Mouse (Mus musculus) cerebellum, adult 2 months (tissue): ENCODE results near the gene Rtn3. TPM values are rescaled to one million over a fixed set of nuclear protein-coding genes. Genes with fewer than 3 reads are reported as not detected.

ENCODE experiments used
- DNase-seq, 2 experiments: peaks; one replicate each; pipeline ENCODE4 v3.0.0; 2021
- H3K27ac ChIP-seq: fragments of 200-500 bp; 2 replicates; pipeline ENCODE4 v1.5.1; 2012; ENCODE audit warnings: low read length, control low read depth, inconsistent platforms; ENCODE audit not compliant: insufficient read depth
- H3K27me3 ChIP-seq: fragments of 200-500 bp; 2 replicates; pipeline ENCODE4 v1.6.1; 2012; ENCODE audit warnings: inconsistent platforms, mild to moderate bottlenecking, low read length, moderate library complexity; ENCODE audit not compliant: control insufficient read depth, insufficient read depth
- H3K4me1 ChIP-seq: fragments of 200-500 bp; 2 replicates; pipeline ENCODE4 v1.6.1; 2011; ENCODE audit warnings: low read length; ENCODE audit not compliant: control insufficient read depth, insufficient read depth
- H3K4me3 ChIP-seq: fragments of 200-500 bp; replicated peaks from 2 replicates; pipeline ENCODE3; 2011; ENCODE audit warnings: mild to moderate bottlenecking, low read depth, low read length, control low read depth; ENCODE audit not compliant: insufficient read depth
- CTCF ChIP-seq: fragments of 200-500 bp; IDR thresholded peaks from 2 replicates; pipeline ENCODE4 v1.5.1; 2011; ENCODE audit warnings: low read depth, mild to moderate bottlenecking, control low read depth, low read length, moderate library complexity, borderline replicate concordance; ENCODE audit not compliant: insufficient read depth
- POLR2A ChIP-seq: fragments of 200-500 bp; IDR thresholded peaks from 2 replicates; pipeline ENCODE4 v1.6.1; 2011; ENCODE audit warnings: low read length, control low read depth, borderline replicate concordance; ENCODE audit not compliant: insufficient read depth
- WGBS: fragments of 180-500 bp; shearing (Covaris S2); methylation state at CpG from one replicate; pipeline ENCODE4 v1.1.7; 2018; 5-methylcytosine and 5-hydroxymethylcytosine counted together
- polyA plus RNA-seq: library from polyadenylated mRNA; depleted of rRNA; stranded (reverse); fragments of >200 nt; gene quantifications from 2 replicates; pipeline ENCODE4 v1.2.3, GENCODE M21; 2012

The Rtn3 gene
- polyA plus RNA-seq, 1 experiment: 663 TPM

GRCm38 (mm10) chr19:7483512-7483882 lies 416 bp upstream of the Rtn3 start:
- Histone ChIP-seq H3K4me3 (peak overlapping the region; percentile 57), H3K27ac (peak overlapping the region; percentile 3; the same call in 1 of the 2 replicates), H3K4me1 (no peaks in the 10 kb centered on the region; the same call in 1 of the 2 replicates), H3K27me3 (no peaks in the 10 kb centered on the region)
- TF ChIP-seq POLR2A: no peak
- TF ChIP-seq CTCF: no peak
- 0% methylated on average over 6 of the region's 6 CpGs for WGBS
- no peak for DNase-seq

- TF ChIP-seq POLR2A (no peak), CTCF (no peak)
- H3K27me3 ChIP-seq: no peaks in the 10 kb centered on the region
- H3K4me3 ChIP-seq: peak overlapping the region; percentile 93
- peaks cover 4% of the 10 kb centered on the region; the same call in 1 of the 2 replicates for H3K4me1 ChIP-seq
- peak overlapping the region; percentile 67 for H3K27ac ChIP-seq
- no peak for DNase-seq
- under 1% methylated on average over 7 of the region's 7 CpGs for WGBS
These were observed 849 bp downstream of the Rtn3 start for GRCm38 (mm10) chr19:7482266-7482598.

DNA sequence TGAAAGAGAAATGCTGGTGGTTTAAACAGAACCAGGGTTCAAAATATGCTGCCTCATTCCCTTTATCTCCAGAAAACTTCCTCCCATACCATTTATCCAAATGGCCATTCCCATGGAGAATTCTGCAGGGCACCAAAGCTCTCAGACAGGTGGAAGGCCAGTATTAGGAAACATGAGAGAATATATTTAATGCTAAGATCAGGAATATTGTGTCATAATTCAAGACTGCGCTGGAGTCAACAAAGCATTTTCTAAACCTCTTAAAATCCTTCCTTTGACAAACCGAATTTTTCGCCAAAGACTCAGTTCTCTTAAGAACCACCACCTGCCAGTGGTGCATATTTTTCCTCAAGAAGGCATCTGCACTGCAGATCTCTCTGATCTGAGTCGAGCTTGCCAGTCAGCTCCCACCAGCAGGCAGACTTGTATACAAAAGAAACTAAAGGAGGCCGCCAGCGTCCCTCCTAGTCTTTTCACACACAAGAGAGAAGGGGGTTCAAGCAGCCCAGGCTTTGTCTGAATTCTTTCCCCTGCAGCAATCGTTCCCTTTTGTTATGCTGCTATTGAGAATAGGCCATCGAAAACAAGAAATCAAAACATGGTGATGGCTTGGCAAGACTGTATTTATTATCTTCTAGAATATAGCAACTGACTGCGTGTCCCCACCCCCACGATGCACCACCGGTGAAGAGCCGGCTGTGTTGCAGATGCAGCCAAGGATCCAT lies 1.4 kb downstream of the Rtn3 start:
- TF ChIP-seq POLR2A (no peak), CTCF (no peak)
- WGBS: 2% methylated on average over 12 of the region's 12 CpGs
- peak; percentile 56 to 69 for DNase-seq
- H3K27me3 ChIP-seq: no peaks in the 10 kb centered on the region
- H3K4me3 ChIP-seq: peak overlapping the region; percentile 93
- peak overlapping the region; percentile 20; the same call in 1 of the 2 replicates for H3K27ac ChIP-seq
- H3K4me1 ChIP-seq: peaks cover 4% of the 10 kb centered on the region; the same call in 1 of the 2 replicates

GRCm38 (mm10) chr19:7479751-7480248 lies 3.3 kb downstream of the Rtn3 start:
- 96% methylated on average over 3 of the region's 3 CpGs for WGBS
- H3K4me3 ChIP-seq: no peak overlapping the region

DNA sequence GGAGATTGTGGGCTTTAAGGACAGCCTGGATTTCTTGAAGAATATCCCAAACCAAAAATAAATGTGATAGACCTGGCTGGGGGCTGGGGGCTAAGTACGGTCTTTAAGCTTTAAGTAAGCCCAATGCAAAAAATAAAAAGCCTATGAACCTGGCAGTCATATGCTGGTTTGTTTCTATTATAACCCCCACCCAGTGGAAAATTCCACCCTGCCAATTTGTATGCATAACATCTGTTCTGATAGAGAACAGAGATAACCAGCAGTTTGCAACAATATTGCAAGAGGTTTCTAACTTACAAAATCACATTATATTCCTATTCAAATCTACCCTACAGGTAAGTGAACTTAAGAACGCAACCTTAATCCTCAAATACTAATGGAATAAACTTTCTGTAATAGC lies 12.4 kb downstream of the Rtn3 start:
- H3K4me1 ChIP-seq: peaks cover 4% of the 10 kb centered on the region; the same call in 1 of the 2 replicates
- H3K27ac ChIP-seq: no peak overlapping the region
- H3K27me3 ChIP-seq: no peaks in the 10 kb centered on the region
- TF ChIP-seq POLR2A (no peak), CTCF (no peak)
- WGBS: 85% methylated on average over 2 of the region's 2 CpGs
- no peak for DNase-seq
- no peak overlapping the region for H3K4me3 ChIP-seq

More at GRCm38 (mm10) chr19:7479751-7480248, 3.3 kb downstream of the Rtn3 start:
- Histone ChIP-seq H3K27ac (no peak overlapping the region), H3K27me3 (no peaks in the 10 kb centered on the region), H3K4me1 (peaks cover 4% of the 10 kb centered on the region; the same call in 1 of the 2 replicates)
- DNase-seq: no peak
- TF ChIP-seq CTCF (no peak), POLR2A (no peak)

DNA sequence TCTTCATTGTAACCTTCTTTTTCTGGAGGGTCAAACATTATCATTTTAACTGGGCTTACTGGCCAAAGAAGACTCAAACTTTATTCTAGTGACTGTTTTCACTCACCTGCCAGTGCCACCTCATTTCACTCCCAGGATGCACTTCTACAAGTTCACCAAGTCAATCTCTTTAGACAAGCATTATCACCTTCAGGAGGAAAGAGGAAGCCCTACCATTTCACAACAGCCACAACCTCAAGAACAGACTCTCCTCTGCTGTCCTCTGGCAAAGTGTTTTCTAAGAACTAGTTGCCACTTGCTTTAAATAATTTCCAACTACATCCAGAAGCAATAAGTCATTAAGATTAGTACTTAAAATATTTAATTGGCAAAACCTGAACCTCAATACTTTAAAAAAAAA lies 15.2 kb downstream of the Rtn3 start:
- no peak overlapping the region for H3K4me3 ChIP-seq
- TF ChIP-seq CTCF: no peak
- TF ChIP-seq POLR2A: no peak

GRCm38 (mm10) chr19:7459370-7459769 lies 23.7 kb downstream of the Rtn3 start:
- 69% methylated on average over 2 of the region's 2 CpGs for WGBS
- Histone ChIP-seq H3K27ac (no peak overlapping the region), H3K27me3 (no peaks in the 10 kb centered on the region), H3K4me1 (peaks cover 6% of the 10 kb centered on the region; the same call in 1 of the 2 replicates), H3K4me3 (no peak overlapping the region)
- TF ChIP-seq POLR2A (no peak), CTCF (no peak)
- DNase-seq: no peak

More for the DNA sequence above, 15.2 kb downstream of the Rtn3 start:
- no peak for DNase-seq
- Histone ChIP-seq H3K4me1 (peaks cover 4% of the 10 kb centered on the region; the same call in 1 of the 2 replicates), H3K27me3 (no peaks in the 10 kb centered on the region), H3K27ac (no peak overlapping the region)

DNA sequence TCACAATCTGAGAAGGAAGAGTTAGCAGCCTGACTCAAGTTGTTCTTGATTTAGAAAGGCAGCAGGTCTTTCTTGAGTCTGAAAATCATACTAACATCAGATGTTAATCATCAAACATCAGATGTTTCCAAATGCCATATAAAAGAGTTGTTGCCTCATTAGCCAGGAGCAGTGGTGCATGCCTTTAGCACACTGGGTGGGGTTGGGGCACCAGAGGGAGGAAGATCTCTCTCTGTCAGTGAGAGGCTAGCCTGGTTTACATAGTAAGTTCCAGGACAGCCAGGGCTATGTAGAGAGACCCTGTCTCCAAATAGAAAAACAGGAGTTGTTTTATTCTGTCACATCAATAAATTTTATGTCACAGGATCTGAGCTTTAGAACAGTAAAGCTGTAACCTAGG lies 24.2 kb downstream of the Rtn3 start:
- TF ChIP-seq POLR2A: no peak
- TF ChIP-seq CTCF: no peak

More for the DNA sequence above, 24.2 kb downstream of the Rtn3 start:
- peaks cover 6% of the 10 kb centered on the region; the same call in 1 of the 2 replicates for H3K4me1 ChIP-seq
- no peak for DNase-seq
- no peaks in the 10 kb centered on the region for H3K27me3 ChIP-seq
- H3K4me3 ChIP-seq: no peak overlapping the region
- no peak overlapping the region for H3K27ac ChIP-seq
